Mouse (Mus musculus) ES-E14 (cell line): ENCODE data around the gene Camk1. TPM values are rescaled to one million over a fixed set of nuclear protein-coding genes. Genes with fewer than 3 reads are reported as not detected.

ENCODE experiments used
- DNase-seq: peaks from one replicate; pipeline ENCODE4 v3.0.0-alpha.2; 2013; ENCODE audit warnings: low read depth, low spot score
- H3K27ac ChIP-seq: 2 replicates; pipeline ENCODE4 v1.5.1; 2012; ENCODE audit warnings: low read depth, mild to moderate bottlenecking, low read length, moderate library complexity, mixed read lengths; ENCODE audit not compliant: poor library complexity, insufficient read depth, severe bottlenecking
- H3K36me3 ChIP-seq: 2 replicates; pipeline ENCODE4 v1.6.1; 2012; ENCODE audit warnings: mild to moderate bottlenecking, low read length, moderate library complexity, mixed read lengths; ENCODE audit not compliant: control insufficient read depth, poor library complexity, insufficient read depth, severe bottlenecking
- H3K4me1 ChIP-seq, 2 experiments: fragments of 150-350 bp in 1 of 2; sonication (generic) in 1 of 2; 2 replicates each; pipeline ENCODE4 v1.6.1; 2012; ENCODE audit warnings: low read length in 2 of 2, mild to moderate bottlenecking in 1 of 2, mixed read lengths in 1 of 2; ENCODE audit not compliant: control insufficient read depth in 2 of 2, insufficient read depth in 2 of 2, poor library complexity in 1 of 2
- H3K4me3 ChIP-seq, 2 experiments: fragments of 150-350 bp in 1 of 2; sonication (generic) in 1 of 2; 2 replicates each; pipeline ENCODE4 v1.5.1; 2012; ENCODE audit warnings: low read length in 2 of 2, low read depth in 1 of 2, mild to moderate bottlenecking in 1 of 2, mixed read lengths in 1 of 2; ENCODE audit not compliant: insufficient read depth in 1 of 2, poor library complexity in 1 of 2, severe bottlenecking in 1 of 2
- H3K9ac ChIP-seq: 2 replicates; pipeline ENCODE4 v1.6.1; 2012; ENCODE audit warnings: low read depth, mild to moderate bottlenecking, low read length, mixed read lengths; ENCODE audit not compliant: poor library complexity, insufficient read depth, severe bottlenecking
- H3K9me3 ChIP-seq: fragments of 150-350 bp; sonication (generic); 2 replicates; pipeline ENCODE4 v1.6.1; 2012; ENCODE audit warnings: low read depth, mild to moderate bottlenecking, low read length; ENCODE audit not compliant: control insufficient read depth, insufficient read depth
- CHD2 ChIP-seq: IDR thresholded peaks from 2 replicates; pipeline ENCODE4 v1.6.1; 2014; ENCODE audit warnings: mild to moderate bottlenecking, low read depth, low read length, inconsistent platforms
- HCFC1 ChIP-seq: IDR thresholded peaks from 2 replicates; pipeline ENCODE4 v1.6.1; 2012; ENCODE audit warnings: low read length, inconsistent platforms, borderline replicate concordance; ENCODE audit not compliant: insufficient read depth
- MAFK ChIP-seq: IDR thresholded peaks from 2 replicates; pipeline ENCODE4 v1.6.1; 2014; ENCODE audit warnings: mild to moderate bottlenecking, low read depth, low read length, inconsistent platforms; ENCODE audit not compliant: insufficient read depth
- ZC3H11A ChIP-seq: IDR thresholded peaks from 2 replicates; pipeline ENCODE4 v1.6.1; 2012; ENCODE audit warnings: low read depth, mild to moderate bottlenecking, inconsistent platforms, low read length, borderline replicate concordance
- ZNF384 ChIP-seq: IDR thresholded peaks from 2 replicates; pipeline ENCODE4 v1.6.1; 2012; ENCODE audit warnings: low read depth, low read length, inconsistent platforms
- in situ Hi-C, 2 experiments: fragments of 600-800 bp; cut with MboI; formaldehyde crosslinking; loops; one replicate each; pipeline ENCODE4 v1.15.1; 2025; ENCODE audit warnings: low sequenced_read_pairs in 2 of 2, inconsistent platforms in 1 of 2; ENCODE audit not compliant: unreplicated experiment in 2 of 2
- total RNA-seq: library from RNA; depleted of rRNA; stranded (reverse); fragments of 300-350 nt; gene quantifications from 2 replicates; pipeline ENCODE4 v1.2.3, GENCODE M21; 2012

Gene Camk1
- total RNA-seq, 1 experiment: 9.4 TPM

DNA sequence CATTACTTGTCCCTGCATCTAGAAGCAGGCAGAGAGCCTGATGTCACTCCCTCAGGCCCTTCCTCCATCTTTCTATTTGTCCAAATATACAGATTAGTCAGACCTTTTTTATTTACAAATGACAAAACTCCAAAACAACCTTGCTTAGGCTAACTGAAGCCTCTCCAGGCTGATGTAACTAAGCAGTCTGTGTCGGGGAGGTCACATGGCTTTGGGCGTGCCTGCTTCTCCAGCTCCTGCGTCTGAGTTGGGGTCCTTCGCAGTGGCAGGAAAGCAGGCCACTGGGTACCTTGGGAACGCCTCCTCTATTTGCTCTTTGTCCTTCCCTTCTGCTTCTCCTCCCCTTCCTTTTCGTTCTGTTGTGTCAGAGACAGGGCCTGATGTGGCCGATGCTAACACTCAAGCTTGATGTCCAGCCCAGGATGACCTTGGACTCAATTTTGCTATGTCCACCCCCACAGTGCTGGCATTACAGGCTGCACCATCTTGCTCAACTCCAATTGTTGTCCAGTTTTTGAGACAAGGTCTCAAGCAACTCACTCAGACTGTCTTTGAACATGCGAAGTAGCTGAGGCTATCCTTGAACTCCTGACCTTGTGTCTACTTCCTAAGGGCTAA lies 20.8 kb upstream of the Camk1 start:
- in situ Hi-C loops: no loop called here
- TF ChIP-seq ZNF384: no peak
- TF ChIP-seq HCFC1: no peak
- no peak for TF ChIP-seq MAFK
- no peak for TF ChIP-seq ZC3H11A
- no peak for TF ChIP-seq CHD2
- H3K27ac ChIP-seq: peak overlapping the region; percentile 22; the same call in 1 of the 2 replicates

DNA sequence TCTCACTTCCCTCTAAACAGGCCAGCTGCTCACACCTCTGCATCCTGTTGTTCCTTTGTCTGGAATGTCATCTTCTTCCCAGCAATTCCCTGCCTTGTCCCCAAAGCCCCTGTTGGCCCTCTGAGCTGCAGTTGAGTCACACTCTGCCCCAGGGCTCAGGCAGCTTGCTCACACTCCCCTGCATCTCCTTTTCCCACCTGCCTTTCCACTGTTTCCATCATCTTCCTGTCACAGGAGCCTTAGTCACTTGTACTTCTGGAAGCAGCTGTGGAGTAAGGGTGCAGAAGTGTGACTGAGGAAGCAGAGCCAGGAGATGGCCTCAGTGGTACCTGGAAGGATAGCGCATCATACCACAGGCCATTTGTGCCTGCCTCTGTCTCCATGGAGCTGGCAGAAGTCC lies 18.5 kb upstream of the Camk1 start:
- in situ Hi-C loops: no loop called here

More for the DNA sequence above, 20.8 kb upstream of the Camk1 start:
- Histone ChIP-seq H3K9ac (no peak overlapping the region), H3K36me3 (peaks cover 9% of the 10 kb centered on the region; the same call in 1 of the 2 replicates), H3K4me1 (peaks cover 6 to 19% of the 10 kb centered on the region in 2 experiments; a peak in 3 of 4 replicates), H3K4me3 (no peak overlapping the region), H3K9me3 (no peaks in the 10 kb centered on the region)
- no peak for DNase-seq

DNA sequence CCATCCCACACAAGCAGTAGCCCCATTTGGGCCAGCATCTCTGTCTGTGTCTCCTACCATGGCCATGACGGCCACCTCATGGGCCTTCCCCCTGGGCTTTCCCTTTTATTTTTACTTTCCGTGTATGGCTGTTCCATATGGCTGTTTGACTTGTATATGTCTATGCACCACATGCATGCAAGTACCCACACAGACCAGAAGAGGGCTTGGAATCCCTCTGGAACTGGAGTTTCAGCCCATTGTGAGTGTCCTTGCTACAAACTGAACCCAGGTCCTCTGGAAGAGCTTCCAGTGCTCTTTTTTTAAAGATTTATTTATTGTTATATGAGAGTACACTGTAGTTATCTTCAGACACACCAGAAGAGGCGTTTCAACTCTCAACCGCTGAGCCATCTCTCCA lies 17.7 kb upstream of the Camk1 start:
- H3K9ac ChIP-seq: no peak overlapping the region
- H3K36me3 ChIP-seq: no peaks in the 10 kb centered on the region
- no peak for DNase-seq
- TF ChIP-seq ZC3H11A: no peak
- no peak for TF ChIP-seq MAFK
- TF ChIP-seq ZNF384: no peak
- TF ChIP-seq HCFC1: no peak
- TF ChIP-seq CHD2: no peak
- no peak overlapping the region for H3K4me3 ChIP-seq
- no peak overlapping the region for H3K27ac ChIP-seq
- peaks cover 0 to 10% of the 10 kb centered on the region in 2 experiments; a peak in 2 of 4 replicates for H3K4me1 ChIP-seq
- in situ Hi-C loops: no loop called here
- H3K9me3 ChIP-seq: no peaks in the 10 kb centered on the region

More for the DNA sequence above, 18.5 kb upstream of the Camk1 start:
- Histone ChIP-seq H3K9ac (no peak overlapping the region), H3K27ac (no peak overlapping the region), H3K4me1 (peaks cover 0 to 10% of the 10 kb centered on the region in 2 experiments; a peak in 2 of 4 replicates), H3K9me3 (no peaks in the 10 kb centered on the region), H3K36me3 (no peaks in the 10 kb centered on the region), H3K4me3 (no peak overlapping the region)
- TF ChIP-seq ZNF384 (no peak), ZC3H11A (no peak), CHD2 (no peak), MAFK (no peak), HCFC1 (no peak)
- DNase-seq: no peak

DNA sequence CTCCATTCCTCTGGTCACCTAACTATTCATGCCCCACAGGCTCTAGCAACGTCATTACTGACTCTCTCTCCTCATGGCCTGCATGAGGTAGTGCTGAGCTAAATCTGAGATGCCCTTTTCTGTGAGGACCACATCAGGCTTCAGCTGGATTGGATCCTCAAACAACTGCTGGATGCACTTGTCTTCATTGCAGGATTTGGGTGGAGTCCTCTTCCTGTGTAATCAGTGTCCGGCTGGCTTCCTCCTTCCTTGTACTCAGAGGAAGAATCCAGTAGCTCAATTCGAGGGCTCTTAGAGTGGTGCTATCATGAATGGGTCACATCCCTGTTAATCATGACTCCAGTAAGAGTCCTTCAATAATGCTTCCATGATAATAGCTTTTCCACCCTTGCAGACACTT lies 9.9 kb upstream of the Camk1 start:
- H3K4me1 ChIP-seq: peaks cover 5 to 8% of the 10 kb centered on the region in 2 experiments
- no peak overlapping the region for H3K27ac ChIP-seq
- H3K36me3 ChIP-seq: no peaks in the 10 kb centered on the region
- in situ Hi-C loops: no loop called here
- no peak overlapping the region for H3K9ac ChIP-seq
- no peaks in the 10 kb centered on the region for H3K9me3 ChIP-seq
- DNase-seq: no peak
- no peak overlapping the region for H3K4me3 ChIP-seq
- TF ChIP-seq CHD2: no peak
- TF ChIP-seq HCFC1: no peak
- TF ChIP-seq MAFK: no peak
- TF ChIP-seq ZNF384: no peak
- no peak for TF ChIP-seq ZC3H11A

DNA sequence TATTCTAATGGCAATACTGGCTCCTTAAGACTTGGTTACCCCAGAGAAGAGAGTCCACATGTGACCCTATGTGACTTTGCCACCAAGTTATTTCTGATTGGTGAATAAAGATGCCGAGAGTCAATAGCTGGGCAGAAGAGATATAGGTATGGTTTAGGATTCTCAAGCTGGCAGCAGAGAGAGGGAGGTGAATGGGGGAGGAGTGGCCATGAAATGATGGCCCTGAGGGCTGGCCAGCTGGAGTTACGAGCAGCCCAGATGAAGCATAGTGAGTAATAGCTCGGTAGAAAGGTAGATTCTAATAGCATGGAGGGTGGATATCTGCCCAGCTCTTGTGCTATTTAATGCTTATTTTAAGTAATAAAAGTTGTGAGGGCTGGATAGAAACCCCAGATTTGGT lies 9.0 kb upstream of the Camk1 start:
- in situ Hi-C loops: no loop called here
- H3K9me3 ChIP-seq: no peaks in the 10 kb centered on the region
- DNase-seq: no peak
- no peak overlapping the region for H3K9ac ChIP-seq
- TF ChIP-seq ZC3H11A (no peak), MAFK (no peak), ZNF384 (no peak), CHD2 (no peak)
- no peaks in the 10 kb centered on the region for H3K36me3 ChIP-seq
- no peak overlapping the region for H3K27ac ChIP-seq
- H3K4me1 ChIP-seq: peaks cover 5 to 8% of the 10 kb centered on the region in 2 experiments
- H3K4me3 ChIP-seq: no peak overlapping the region
